Mouse (Mus musculus): ENCODE data around the gene Gm45233.

GRCm38 (mm10) chr7:43511707-43512478, 68.0 kb downstream of the Gm45233 start:
- TF ChIP-seq POLR2A (IDR thresholded peaks at IDR 0.05; ENCODE audit: insufficient read depth, low read depth, low read length) = no peak
- TF ChIP-seq CTCF (IDR thresholded peaks at IDR 0.05) = no peak
- TF ChIP-seq EP300 (IDR thresholded peaks at IDR 0.05; ENCODE audit: insufficient read depth, low read depth, low read length) = no peak

Measured in heart, adult 2 months (tissue).